Mouse (Mus musculus) MEL (cell line): ENCODE results near the gene Erp29. TPM values are rescaled to one million over a fixed set of nuclear protein-coding genes. Genes with fewer than 3 reads are reported as not detected.
"Not testable (repeated sequence)": the region's sequence is repeated elsewhere in the genome, so short reads cannot be mapped to it uniquely, and the experiment has no call there.

ENCODE experiments used
- DNase-seq: peaks from one replicate; pipeline ENCODE4 v3.0.0; 2011; ENCODE audit warnings: low read depth, low spot score
- H3K27ac ChIP-seq: 2 replicates; pipeline ENCODE4 v1.5.1; 2012; ENCODE audit warnings: low read depth, mild to moderate bottlenecking, control low read depth, low read length, moderate library complexity; ENCODE audit not compliant: control insufficient read depth
- H3K27me3 ChIP-seq, 2 experiments: fragments of 150-350 bp in 1 of 2; sonication (generic) in 1 of 2; 2 replicates each; pipeline ENCODE4 v1.6.1; 2012; ENCODE audit warnings: low read length in 2 of 2, mild to moderate bottlenecking in 2 of 2, improper control_type of control experiment in 1 of 2, moderate library complexity in 1 of 2; ENCODE audit not compliant: insufficient read depth in 2 of 2, control insufficient read depth in 1 of 2
- H3K36me3 ChIP-seq, 2 experiments: 2 replicates each; pipeline ENCODE4 v1.6.1; 2012 to 2014; ENCODE audit warnings: low read length in 2 of 2, improper control_type of control experiment in 1 of 2, inconsistent platforms in 1 of 2, mild to moderate bottlenecking in 1 of 2; ENCODE audit not compliant: insufficient read depth in 2 of 2, control insufficient read depth in 1 of 2
- H3K4me1 ChIP-seq, 2 experiments: fragments of 150-350 bp in 1 of 2; sonication (generic) in 1 of 2; 2 replicates each; pipeline ENCODE4 v1.6.1; 2012; ENCODE audit warnings: low read length in 2 of 2, improper control_type of control experiment in 1 of 2, mild to moderate bottlenecking in 1 of 2; ENCODE audit not compliant: insufficient read depth in 2 of 2, control insufficient read depth in 1 of 2
- H3K4me3 ChIP-seq, 2 experiments: fragments of 150-350 bp in 1 of 2; sonication (generic) in 1 of 2; 2 replicates each; pipeline ENCODE4 v1.5.1; 2012; ENCODE audit warnings: low read depth in 2 of 2, low read length in 2 of 2, mild to moderate bottlenecking in 2 of 2, moderate library complexity in 2 of 2, control low read depth in 1 of 2, improper control_type of control experiment in 1 of 2; ENCODE audit not compliant: control insufficient read depth in 1 of 2, insufficient read depth in 1 of 2
- H3K79me2 ChIP-seq: 2 replicates; pipeline ENCODE4 v1.6.1; 2012; ENCODE audit warnings: mild to moderate bottlenecking, low read length, moderate library complexity; ENCODE audit not compliant: control insufficient read depth, poor library complexity, insufficient read depth
- H3K9ac ChIP-seq: 2 replicates; pipeline ENCODE4 v1.6.1; 2012; ENCODE audit warnings: low read depth, mild to moderate bottlenecking, control low read depth, low read length, moderate library complexity; ENCODE audit not compliant: control insufficient read depth, poor library complexity, severe bottlenecking
- H3K9me3 ChIP-seq: fragments of 150-350 bp; sonication (generic); replicated peaks from 2 replicates; pipeline ENCODE4 v1.6.1; 2012; ENCODE audit warnings: mild to moderate bottlenecking, low read length, improper control_type of control experiment, moderate library complexity; ENCODE audit not compliant: insufficient read depth
- E2F4 ChIP-seq: IDR thresholded peaks from 2 replicates; pipeline ENCODE4 v1.6.1; 2011; ENCODE audit warnings: low read depth, low read length, improper control_type of control experiment, borderline replicate concordance
- GABPA ChIP-seq: IDR thresholded peaks from 2 replicates; pipeline ENCODE4 v1.6.1; 2012; ENCODE audit warnings: low read depth, mild to moderate bottlenecking, inconsistent platforms, low read length, improper control_type of control experiment, moderate library complexity
- GATA1 ChIP-seq: IDR thresholded peaks from 2 replicates; pipeline ENCODE4 v1.6.1; 2011; ENCODE audit warnings: low read depth, low read length, improper control_type of control experiment
- HCFC1 ChIP-seq: IDR thresholded peaks from 2 replicates; pipeline ENCODE4 v1.6.1; 2012; ENCODE audit warnings: low read depth, mild to moderate bottlenecking, inconsistent platforms, low read length, improper control_type of control experiment, moderate library complexity
- MAFK ChIP-seq: IDR thresholded peaks from 2 replicates; pipeline ENCODE4 v1.6.1; 2011; ENCODE audit warnings: low read depth, mild to moderate bottlenecking, low read length, improper control_type of control experiment, borderline replicate concordance
- MAX ChIP-seq: IDR thresholded peaks from 2 replicates; pipeline ENCODE4 v1.6.1; 2011; ENCODE audit warnings: low read length, improper control_type of control experiment
- MXI1 ChIP-seq: IDR thresholded peaks from 2 replicates; pipeline ENCODE4 v1.6.1; 2011; ENCODE audit warnings: mild to moderate bottlenecking, low read depth, low read length, improper control_type of control experiment
- MYC ChIP-seq: IDR thresholded peaks from 2 replicates; pipeline ENCODE4 v1.6.1; 2011; ENCODE audit warnings: low read depth, mild to moderate bottlenecking, low read length, improper control_type of control experiment, moderate library complexity
- NELFE ChIP-seq: IDR thresholded peaks from 2 replicates; pipeline ENCODE4 v1.6.1; 2011; ENCODE audit warnings: low read depth, low read length, improper control_type of control experiment
- NRF1 ChIP-seq: IDR thresholded peaks from 2 replicates; pipeline ENCODE4 v1.6.1; 2014; ENCODE audit warnings: low read depth, mild to moderate bottlenecking, inconsistent platforms, low read length, improper control_type of control experiment, moderate library complexity; ENCODE audit not compliant: poor library complexity, insufficient read depth, severe bottlenecking
- POLR2A ChIP-seq, 2 experiments: IDR thresholded peaks; 2 replicates each; pipeline ENCODE4 v1.6.1; 2011 to 2012; ENCODE audit warnings: low read length in 2 of 2, mild to moderate bottlenecking in 2 of 2, control low read depth in 1 of 2, improper control_type of control experiment in 1 of 2, low read depth in 1 of 2, moderate library complexity in 1 of 2; ENCODE audit not compliant: control insufficient read depth in 1 of 2, insufficient read depth in 1 of 2, poor library complexity in 1 of 2
- POLR2AphosphoS2 ChIP-seq: IDR thresholded peaks from 2 replicates; pipeline ENCODE4 v1.6.1; 2011; ENCODE audit warnings: low read length, improper control_type of control experiment
- POLR2AphosphoS5 ChIP-seq: IDR thresholded peaks from 2 replicates; pipeline ENCODE4 v1.6.1; 2012; ENCODE audit warnings: low read depth, borderline replicate concordance, mild to moderate bottlenecking, inconsistent platforms, low read length, moderate library complexity, mixed read lengths
- SIN3A ChIP-seq: IDR thresholded peaks from 2 replicates; pipeline ENCODE4 v1.6.1; 2012; ENCODE audit warnings: low read length, improper control_type of control experiment, inconsistent platforms
- TBP ChIP-seq: IDR thresholded peaks from 2 replicates; pipeline ENCODE4 v1.8.0; 2011; ENCODE audit warnings: low read depth, low read length, improper control_type of control experiment
- TCF12 ChIP-seq: IDR thresholded peaks from 2 replicates; pipeline ENCODE4 v1.6.1; 2014; ENCODE audit warnings: low read depth, mild to moderate bottlenecking, inconsistent platforms, low read length, improper control_type of control experiment, moderate library complexity
- USF1 ChIP-seq: IDR thresholded peaks from 2 replicates; pipeline ENCODE4 v1.6.1; 2014; ENCODE audit warnings: low read depth, mild to moderate bottlenecking, inconsistent platforms, low read length, improper control_type of control experiment, moderate library complexity
- USF2 ChIP-seq, 2 experiments: IDR thresholded peaks; 2 replicates each; pipeline ENCODE4 v1.6.1; 2011 to 2012; ENCODE audit warnings: improper control_type of control experiment in 2 of 2, low read length in 2 of 2, borderline replicate concordance in 1 of 2, inconsistent platforms in 1 of 2, low read depth in 1 of 2, mild to moderate bottlenecking in 1 of 2; ENCODE audit not compliant: insufficient read depth in 1 of 2
- ZKSCAN1 ChIP-seq: IDR thresholded peaks from 2 replicates; pipeline ENCODE4 v1.6.1; 2012; ENCODE audit warnings: low read depth, mild to moderate bottlenecking, inconsistent platforms, low read length, improper control_type of control experiment, moderate library complexity
- ZNF384 ChIP-seq: IDR thresholded peaks from 2 replicates; pipeline ENCODE4 v1.6.1; 2012; ENCODE audit warnings: low read depth, mild to moderate bottlenecking, inconsistent platforms, low read length, improper control_type of control experiment
- polyA plus RNA-seq, 2 experiments: library from polyadenylated mRNA; stranded (reverse) in 1 of 2; unstranded in 1 of 2; fragments of >175 nt in 1 of 2; fragments of >200 nt in 1 of 2; gene quantifications; 2 replicates each; pipeline versions ENCODE4 v1.2.1 to v1.2.4; 2012; ENCODE audit warnings: low replicate concordance in 2 of 2, low read depth in 1 of 2; ENCODE audit not compliant: insufficient read length in 2 of 2, insufficient read depth in 1 of 2, missing spikeins in 1 of 2
- total RNA-seq: library from RNA; depleted of rRNA; stranded (reverse); fragments of 300-350 nt; gene quantifications from 2 replicates; pipeline ENCODE4 v1.2.3, GENCODE M21; 2012

The Erp29 gene
- total and polyA plus RNA-seq, 3 experiments: 167 to 244 TPM; not detected in 1

DNA sequence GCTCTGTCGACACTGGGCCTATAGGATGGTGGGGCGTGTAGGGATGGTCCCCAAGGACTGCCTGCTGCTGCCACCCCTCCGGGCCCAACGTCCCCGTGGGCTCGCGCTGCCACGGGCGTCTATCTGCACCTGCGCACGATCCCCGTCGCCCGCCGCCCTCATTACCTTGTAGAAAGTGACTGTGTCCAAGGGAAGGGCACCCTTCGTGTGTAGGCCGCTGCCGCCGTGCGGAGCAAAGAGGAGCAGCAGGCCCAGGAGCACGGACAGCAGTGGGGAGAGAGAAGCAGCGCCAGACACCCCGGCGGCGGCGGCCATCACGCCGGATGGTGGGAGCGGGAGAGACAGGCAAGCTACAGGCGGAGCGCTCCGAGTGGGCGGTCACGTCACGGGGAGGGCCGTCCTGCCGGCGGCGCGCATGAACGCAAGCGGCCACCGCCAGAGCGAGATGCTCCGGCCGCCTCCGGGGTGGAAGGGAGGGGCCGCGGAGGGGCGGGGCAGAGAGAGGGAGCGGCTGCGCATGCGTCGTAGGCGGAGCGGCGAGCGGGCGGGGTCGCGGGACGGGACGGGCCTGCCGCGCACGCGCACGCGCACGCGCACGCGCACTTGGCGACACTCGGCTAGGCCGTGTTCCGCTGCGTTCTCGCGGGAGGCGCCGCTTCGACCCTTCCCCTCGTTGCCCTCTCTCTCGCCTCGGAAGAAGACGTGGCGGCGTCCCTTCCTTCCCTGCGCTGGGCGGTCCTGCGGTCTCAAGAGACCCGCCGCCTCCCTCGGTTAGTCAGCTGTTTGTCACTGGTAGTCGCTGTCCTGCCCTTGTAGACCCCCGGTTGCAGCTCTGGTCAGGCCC lies at the start of gene Erp29 (continued):
- TF ChIP-seq POLR2AphosphoS5 (no peak), MYC (no peak), POLR2AphosphoS2 (0 out of 2 replicates have a peak, but pooled peaks have one; percentile 34), TBP (0 out of 2 replicates have a peak, but pooled peaks have one; percentile 38), NELFE (peak; percentile 96)

DNA sequence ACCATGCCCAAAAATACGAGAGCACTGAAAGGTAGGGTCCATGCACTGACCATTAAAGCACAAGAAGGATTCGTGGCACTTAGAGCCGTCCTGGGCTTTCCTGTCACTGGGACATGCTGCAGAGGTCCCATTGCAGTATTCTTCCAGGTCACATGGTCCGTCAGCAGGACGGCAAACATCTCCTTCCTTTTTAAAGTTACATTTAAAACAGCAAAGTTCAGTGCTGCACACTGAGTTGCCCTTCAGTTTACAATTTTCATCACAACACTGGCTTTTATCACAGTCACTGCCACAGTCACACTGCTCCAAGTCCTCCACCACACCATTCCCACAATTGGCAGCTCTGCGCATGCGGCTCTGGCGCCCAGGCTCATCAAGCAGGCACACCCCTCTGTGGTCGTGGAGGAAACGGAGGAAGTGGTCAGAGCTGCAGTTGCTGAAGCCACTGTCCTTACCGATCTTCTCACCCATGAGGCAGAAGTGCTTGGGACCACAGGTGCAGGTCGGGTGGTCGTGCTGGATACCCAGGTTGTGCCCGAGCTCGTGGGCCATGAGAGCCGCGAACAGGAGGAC lies 49.2 kb upstream of the Erp29 start:
- not testable (repeated sequence) for H3K27me3 ChIP-seq, H3K9me3 ChIP-seq, H3K36me3 ChIP-seq, H3K27ac ChIP-seq, H3K79me2 ChIP-seq
- DNase-seq: peak; percentile 60
- TF ChIP-seq POLR2A (IDR thresholded peaks at IDR 0.05; ENCODE audit: control insufficient read depth in 1 of 2, insufficient read depth in 1 of 2, low read depth in 1 of 2, low read length in 2 of 2, poor library complexity in 1 of 2) (0 out of 4 replicates have a peak, but pooled peaks have one; percentile 27 to 35), USF2 (IDR thresholded peaks at IDR 0.05; ENCODE audit: borderline replicate concordance in 1 of 2, insufficient read depth in 1 of 2, low read depth in 1 of 2, low read length in 2 of 2) (0 out of 4 replicates have a peak, but pooled peaks of 1 of the 2 experiments have one; percentile 29), MXI1 (peak; percentile 64; the same call in 1 of the 2 replicates), MYC (peak; percentile 56; the same call in 1 of the 2 replicates), NRF1 (peak; percentile 76), USF1 (peak; percentile 75), MAX (peak; percentile 58; the same call in 1 of the 2 replicates), SIN3A (peak; percentile 31; the same call in 1 of the 2 replicates)
- Histone ChIP-seq H3K4me1 (peaks cover 0 to 15% of the 10 kb centered on the region in 2 experiments; a peak in 2 of 4 replicates), H3K9ac (peak overlapping the region; percentile 64), H3K4me3 (peak overlapping the region; percentile 57 to 65)

DNA sequence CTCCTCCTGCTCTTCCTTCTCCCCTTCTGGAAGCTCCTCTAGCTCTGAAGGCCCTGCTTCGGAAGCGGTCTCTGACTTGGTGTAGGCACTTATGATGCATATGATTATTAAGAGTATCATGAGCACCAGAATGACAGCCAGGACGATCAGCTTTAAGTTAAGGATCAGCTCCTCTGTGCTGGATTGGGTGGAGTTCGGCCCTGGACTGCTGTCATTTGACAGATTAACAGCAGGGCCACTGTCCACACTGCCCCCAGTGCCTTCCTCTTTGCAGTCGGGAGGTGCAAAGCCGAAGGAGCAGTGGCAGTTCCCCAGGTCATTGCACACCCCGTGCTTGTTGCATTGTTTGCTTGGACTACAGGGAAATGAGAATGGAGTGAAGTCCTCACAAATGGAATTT lies 48.4 kb upstream of the Erp29 start:
- peak; percentile 56 for DNase-seq

More for the DNA sequence above, 48.4 kb upstream of the Erp29 start:
- Histone ChIP-seq H3K9me3 (no peaks in the 10 kb centered on the region), H3K27ac (no peak overlapping the region), H3K4me3 (peak overlapping the region; percentile 57 to 65), H3K27me3 (no peaks in the 10 kb centered on the region), H3K4me1 (peaks cover 0 to 15% of the 10 kb centered on the region in 2 experiments; a peak in 2 of 4 replicates), H3K9ac (peak overlapping the region; percentile 64), H3K36me3 (no peaks in the 10 kb centered on the region), H3K79me2 (no peaks in the 10 kb centered on the region)
- no peak for TF ChIP-seq TCF12
- TF ChIP-seq E2F4: no peak
- no peak for TF ChIP-seq HCFC1
- no peak for TF ChIP-seq ZKSCAN1
- TF ChIP-seq GABPA: no peak
- no peak for TF ChIP-seq MAFK
- TF ChIP-seq ZNF384: no peak
- no peak for TF ChIP-seq POLR2AphosphoS5
- TF ChIP-seq MXI1: no peak
- TF ChIP-seq GATA1: no peak
- TF ChIP-seq SIN3A: no peak
